Mouse (Mus musculus): ENCODE measurements at regions not wholly inside any gene's neighbourhood (a gene's known extent, or its start where the extent isn't known, plus 50 kb on each side); places are given as distances from the start of the nearest gene placed in this dataset.

- TF ChIP-seq ZKSCAN1 (IDR thresholded peaks at IDR 0.05; ENCODE audit: low read depth, low read length) (no peak), TBP (IDR thresholded peaks at IDR 0.05; ENCODE audit: low read depth, low read length) (no peak), POLR2A (IDR thresholded peaks at IDR 0.05; ENCODE audit: control insufficient read depth in 1 of 2, insufficient read depth in 1 of 2, low read depth in 1 of 2, low read length in 2 of 2, poor library complexity in 1 of 2) (no peak), SMC3 (IDR thresholded peaks at IDR 0.05; ENCODE audit: low read depth, low read length) (no peak), MAFK (IDR thresholded peaks at IDR 0.05; ENCODE audit: borderline replicate concordance, low read depth, low read length) (no peak)
Measured at GRCm38 (mm10) chr8:18216516-18216915, 761.5 kb downstream of the Defb40 start.
